Mouse (Mus musculus): Measurements from ENCODE around the gene Ocln. TPM values are rescaled to one million over a fixed set of nuclear protein-coding genes. Genes with fewer than 3 reads are reported as not detected.

Gene Ocln
- total and polyA plus RNA-seq, 3 experiments: 0.50 to 2.2 (median 0.70) TPM

DNA sequence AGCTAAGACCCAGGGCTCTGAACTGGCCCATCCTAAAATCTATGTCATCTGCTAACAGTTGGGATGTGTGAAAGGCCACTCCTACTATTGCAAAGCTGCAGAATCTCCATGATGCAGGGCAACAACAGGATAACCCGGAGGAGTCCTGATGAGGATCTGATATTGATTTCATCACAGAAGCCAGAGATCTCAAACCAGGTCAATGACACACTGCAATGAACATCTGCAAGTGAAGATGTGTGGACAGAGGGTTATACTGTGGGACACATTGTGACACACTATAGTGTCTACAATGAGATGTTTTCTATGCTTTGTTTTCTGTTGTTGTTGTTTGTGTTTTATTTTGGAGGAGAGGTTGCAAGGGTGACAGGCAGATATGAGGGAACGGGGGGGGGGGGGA, 28.8 kb downstream of the Ocln start:
- H3K27me3 ChIP-seq (replicated peaks): no peaks in the 10 kb centered on the region
- TF ChIP-seq JUN (IDR thresholded peaks at IDR 0.05; ENCODE audit: insufficient read depth, low read depth, low read length): no peak
- TF ChIP-seq MAX (IDR thresholded peaks at IDR 0.05; ENCODE audit: low read length): no peak
- no peak for TF ChIP-seq ZKSCAN1 (IDR thresholded peaks at IDR 0.05; ENCODE audit: borderline replicate concordance, low read depth, low read length)
- TF ChIP-seq NELFE (IDR thresholded peaks at IDR 0.05; ENCODE audit: low read depth, low read length): no peak
- no peak for TF ChIP-seq USF1 (IDR thresholded peaks at IDR 0.05; ENCODE audit: low read depth, low read length)
- TF ChIP-seq RCOR1 (conservative IDR thresholded peaks at IDR 0.05; ENCODE audit: low read depth, low read length): no peak
- no peak for TF ChIP-seq CTCF (conservative IDR thresholded peaks at IDR 0.05 in 1 of 2, IDR thresholded peaks at IDR 0.05 in 1 of 2; ENCODE audit: low read depth in 2 of 2, low read length in 2 of 2)
- no peak for TF ChIP-seq ETS1 (conservative IDR thresholded peaks at IDR 0.05; ENCODE audit: low read depth, low read length)
- no peak for TF ChIP-seq MXI1 (IDR thresholded peaks at IDR 0.05; ENCODE audit: low read depth, low read length)
- no peak for TF ChIP-seq KAT2A (IDR thresholded peaks at IDR 0.05; ENCODE audit: insufficient replicate concordance, low read length)
- TF ChIP-seq NRF1 (IDR thresholded peaks at IDR 0.05; ENCODE audit: low read depth, low read length): no peak
- no peak overlapping the region for H3K9ac ChIP-seq (ENCODE audit: insufficient read depth, low read depth)
- H3K4me2 ChIP-seq (ENCODE audit: insufficient read depth, low read depth, poor library complexity, severe bottlenecking): no peak overlapping the region
- dilution Hi-C loops (cut with MboI; ENCODE audit: extremely low pct_ligation_motif_present, extremely low pct_unique_long_range_greater_than_20kb, low sequenced_read_pairs): no loop called here
- H3K4me3 ChIP-seq (replicated peaks in 1 of 3; ENCODE audit: low read depth in 2 of 3, low read length in 2 of 3, poor library complexity in 1 of 3): no peak overlapping the region
- in situ Hi-C loops (cut with MboI; ENCODE audit: low pct_ligation_motif_present, low pct_unique_long_range_greater_than_20kb, low sequenced_read_pairs): no loop called here
- H3K4me1 ChIP-seq (ENCODE audit: control insufficient read depth in 1 of 2, insufficient read depth in 2 of 2): no peaks in the 10 kb centered on the region
- H3K36me3 ChIP-seq (replicated peaks in 1 of 2; ENCODE audit: control insufficient read depth in 1 of 2, insufficient read depth in 1 of 2, low read length in 1 of 2): no peaks in the 10 kb centered on the region
- no peak for DNase-seq (ENCODE audit: extremely low read depth)
- no peak overlapping the region for H3K27ac ChIP-seq (ENCODE audit: insufficient read depth, low read depth)
- no peaks in the 10 kb centered on the region for H3K9me3 ChIP-seq (replicated peaks; ENCODE audit: low read length)
- no peaks in the 10 kb centered on the region for H3K79me2 ChIP-seq (replicated peaks; ENCODE audit: control insufficient read depth, extremely low read depth, insufficient read depth, poor library complexity, severe bottlenecking)

- Histone ChIP-seq H3K27ac (ENCODE audit: insufficient read depth, low read depth) (no peak overlapping the region), H3K27me3 (replicated peaks) (no peaks in the 10 kb centered on the region), H3K9me3 (replicated peaks; ENCODE audit: low read length) (no peaks in the 10 kb centered on the region), H3K9ac (ENCODE audit: insufficient read depth, low read depth) (no peak overlapping the region), H3K4me3 (replicated peaks in 1 of 3; ENCODE audit: low read depth in 2 of 3, low read length in 2 of 3, poor library complexity in 1 of 3) (no peak overlapping the region), H3K36me3 (replicated peaks in 1 of 2; ENCODE audit: control insufficient read depth in 1 of 2, insufficient read depth in 1 of 2, low read length in 1 of 2) (no peaks in the 10 kb centered on the region), H3K4me2 (ENCODE audit: insufficient read depth, low read depth, poor library complexity, severe bottlenecking) (no peak overlapping the region), H3K4me1 (ENCODE audit: control insufficient read depth in 1 of 2, insufficient read depth in 2 of 2) (no peaks in the 10 kb centered on the region; a peak in 1 of 4 replicates), H3K79me2 (replicated peaks; ENCODE audit: control insufficient read depth, extremely low read depth, insufficient read depth, poor library complexity, severe bottlenecking) (no peaks in the 10 kb centered on the region)
- dilution Hi-C loops (cut with MboI; ENCODE audit: extremely low pct_ligation_motif_present, extremely low pct_unique_long_range_greater_than_20kb, low sequenced_read_pairs) (no loop called here), in situ Hi-C loops (cut with MboI; ENCODE audit: low pct_ligation_motif_present, low pct_unique_long_range_greater_than_20kb, low sequenced_read_pairs) (no loop called here)
- TF ChIP-seq RAD21 (IDR thresholded peaks at IDR 0.05; ENCODE audit: low read depth, low read length): no peak
- no peak for TF ChIP-seq NRF1 (IDR thresholded peaks at IDR 0.05; ENCODE audit: low read depth, low read length)
- no peak for TF ChIP-seq CHD2 (IDR thresholded peaks at IDR 0.05; ENCODE audit: low read length)
- no peak for TF ChIP-seq MYC (IDR thresholded peaks at IDR 0.05; ENCODE audit: low read depth, low read length)
- TF ChIP-seq MXI1 (IDR thresholded peaks at IDR 0.05; ENCODE audit: low read depth, low read length): no peak
- no peak for TF ChIP-seq RCOR1 (conservative IDR thresholded peaks at IDR 0.05; ENCODE audit: low read depth, low read length)
- TF ChIP-seq SIN3A (IDR thresholded peaks at IDR 0.05; ENCODE audit: low read length): no peak
- TF ChIP-seq USF1 (IDR thresholded peaks at IDR 0.05; ENCODE audit: low read depth, low read length): no peak
- TF ChIP-seq BHLHE40 (IDR thresholded peaks at IDR 0.05; ENCODE audit: low read depth, low read length): no peak
- no peak for TF ChIP-seq CTCF (conservative IDR thresholded peaks at IDR 0.05 in 1 of 2, IDR thresholded peaks at IDR 0.05 in 1 of 2; ENCODE audit: low read depth in 2 of 2, low read length in 2 of 2)
- no peak for DNase-seq (ENCODE audit: extremely low read depth)
Observed at GRCm38 (mm10) chr13:100521724-100522591, 30.6 kb downstream of the Ocln start.
